Mouse (Mus musculus) right cerebral cortex, postnatal 4 days (tissue): ENCODE measurements around the gene Ccdc22.
A peak's percentile ranks its signal among the peaks of the same experiment; 100 is the strongest.

Experiments
- DNase-seq: peaks from one replicate; pipeline ENCODE4 v3.0.0-alpha.2; 2022

Gene Ccdc22

DNA sequence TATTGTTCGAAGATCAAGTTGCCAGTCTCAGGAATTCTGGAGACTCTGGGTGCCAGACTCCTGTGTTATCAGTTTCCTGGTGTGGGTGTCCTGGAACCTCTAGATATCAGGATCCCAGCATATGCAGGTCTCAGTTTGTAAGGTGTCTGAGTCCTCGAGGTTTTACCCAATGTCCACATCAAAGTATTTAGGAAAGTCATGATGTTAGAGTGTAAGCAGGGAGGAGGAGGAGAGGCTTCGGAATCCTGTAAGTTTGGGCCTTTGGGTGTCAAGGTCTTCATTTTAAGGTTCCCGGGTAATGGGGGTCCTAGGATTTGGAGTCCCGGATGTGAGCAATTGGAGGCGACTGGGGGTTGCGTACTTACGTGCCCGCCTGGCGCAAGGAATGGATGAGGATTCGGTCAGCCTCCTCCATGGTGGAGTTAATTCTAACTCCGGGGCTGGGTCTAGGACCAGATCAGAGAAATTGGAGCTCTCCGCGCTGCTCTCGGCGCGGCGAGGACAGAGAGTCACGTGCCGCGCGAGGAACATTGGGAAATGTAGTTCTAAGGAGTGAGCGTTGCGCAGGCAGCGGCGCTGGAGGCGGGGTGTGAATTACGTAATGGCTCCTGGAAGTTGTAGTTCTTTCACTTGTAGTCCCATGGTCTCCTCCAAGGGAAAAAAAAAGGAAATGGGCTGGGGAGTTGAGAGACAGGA, at the start of gene Ccdc22:
Ccdc22 (minus strand) TSS at position 639 of the 696 bp plus-strand sequence.
- DNase-seq, result peak; percentile 72

DNA sequence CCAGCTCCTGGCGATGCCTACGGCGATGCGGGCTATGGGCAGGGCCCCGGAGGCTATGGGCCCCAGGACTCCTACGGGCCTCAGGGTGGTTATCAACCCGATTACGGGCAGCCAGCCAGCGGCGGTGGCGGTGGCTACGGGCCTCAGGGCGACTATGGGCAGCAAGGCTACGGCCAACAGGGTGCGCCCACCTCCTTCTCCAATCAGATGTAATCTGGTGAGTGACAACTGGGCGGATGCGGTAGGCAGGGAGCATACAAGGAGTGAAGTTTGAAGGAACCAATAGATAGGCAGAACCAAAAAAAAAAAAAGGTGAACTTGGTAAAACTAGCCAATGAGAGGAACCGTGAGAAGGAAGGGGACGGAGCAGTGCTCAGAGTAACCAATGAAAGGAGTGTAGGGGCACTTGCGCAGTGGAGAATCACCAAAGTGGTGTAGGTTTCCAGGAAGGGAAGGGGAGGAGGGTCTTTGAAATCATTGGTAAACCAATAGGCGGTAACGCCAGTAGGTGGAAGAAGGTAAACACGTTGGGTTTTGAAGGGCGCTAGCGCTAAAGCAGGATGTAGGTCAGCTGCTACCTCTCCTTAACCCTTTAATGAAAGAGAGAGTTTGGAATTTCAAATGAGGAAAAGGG, 43.5 kb upstream of the Ccdc22 start:
- DNase-seq, result peak; percentile 68

DNA sequence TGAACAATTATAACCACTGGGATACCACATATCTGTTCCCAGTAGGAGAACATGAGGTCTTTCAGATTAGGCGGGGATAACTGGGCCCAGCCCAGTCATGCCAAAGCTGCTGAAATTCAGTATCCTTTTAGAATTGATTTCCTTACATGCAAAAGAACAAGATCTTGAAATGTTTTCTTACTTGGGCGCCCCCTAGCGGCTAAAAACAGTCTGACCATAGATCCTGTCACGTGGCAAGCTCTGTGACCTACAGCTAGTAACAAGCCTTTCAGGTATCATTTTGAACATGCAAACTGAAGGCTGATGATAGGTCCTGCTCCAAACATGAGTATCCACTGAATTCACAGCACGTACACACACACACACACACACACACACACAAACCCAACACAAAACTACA, 40.0 kb upstream of the Ccdc22 start:
- peak; percentile 85 for DNase-seq

DNA sequence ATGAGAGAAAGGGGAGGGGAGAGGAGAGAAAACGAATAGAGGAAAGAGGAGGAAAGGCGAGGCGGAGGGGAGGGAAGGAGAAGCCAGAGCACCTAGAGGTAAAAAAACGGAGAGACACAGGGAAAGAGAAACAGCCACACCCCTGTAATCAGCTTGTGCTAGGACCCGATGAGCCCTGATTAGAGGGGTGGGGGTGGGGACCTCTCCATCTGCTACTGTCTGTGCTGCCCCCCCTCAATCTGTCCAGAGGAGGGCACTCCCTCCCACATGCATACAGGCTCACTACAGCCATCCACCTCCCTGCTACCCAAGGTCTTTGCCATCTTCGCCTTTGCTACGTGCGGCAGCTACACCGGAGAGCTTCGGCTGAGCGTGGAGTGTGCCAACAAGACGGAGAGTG, 35.5 kb upstream of the Ccdc22 start:
- DNase-seq, result no peak

DNA sequence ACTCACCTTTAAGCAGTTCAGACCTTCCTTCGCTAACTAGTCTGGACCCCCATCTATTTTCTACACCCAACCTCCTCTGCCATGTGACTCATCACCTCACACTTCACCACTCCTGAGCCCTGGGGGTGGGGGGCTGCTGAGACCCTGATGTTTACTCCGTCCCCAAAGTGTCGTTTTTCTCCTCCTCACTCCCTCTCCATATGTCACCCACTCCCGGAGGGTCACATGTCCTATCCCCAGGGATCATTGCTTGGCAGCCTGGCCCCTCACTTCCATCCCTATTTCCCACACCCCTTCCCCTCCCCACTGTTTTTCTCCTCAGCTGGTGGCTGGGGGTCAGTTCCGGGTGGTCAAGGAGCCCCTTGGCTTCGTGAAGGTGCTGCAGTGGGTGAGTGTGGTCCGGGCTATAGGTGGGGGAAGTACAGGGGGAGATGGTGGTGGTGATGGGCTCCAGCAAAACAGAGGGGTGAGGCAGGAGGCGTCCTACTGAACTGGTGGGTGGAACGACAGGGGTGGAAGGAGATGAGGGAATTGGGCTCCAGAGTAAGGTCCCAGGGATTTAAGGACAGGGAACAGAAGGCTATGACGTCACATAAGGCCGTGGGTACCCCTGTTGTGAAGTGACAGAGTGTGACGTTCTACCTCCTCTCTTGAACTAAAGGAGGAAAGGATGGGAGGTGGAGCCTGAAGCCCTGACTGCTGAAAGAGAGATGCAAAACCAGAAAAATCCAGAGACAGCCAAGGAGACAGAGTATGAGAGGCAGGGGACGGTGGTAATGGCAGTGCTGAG, 34.4 kb upstream of the Ccdc22 start:
- no peak for DNase-seq

DNA sequence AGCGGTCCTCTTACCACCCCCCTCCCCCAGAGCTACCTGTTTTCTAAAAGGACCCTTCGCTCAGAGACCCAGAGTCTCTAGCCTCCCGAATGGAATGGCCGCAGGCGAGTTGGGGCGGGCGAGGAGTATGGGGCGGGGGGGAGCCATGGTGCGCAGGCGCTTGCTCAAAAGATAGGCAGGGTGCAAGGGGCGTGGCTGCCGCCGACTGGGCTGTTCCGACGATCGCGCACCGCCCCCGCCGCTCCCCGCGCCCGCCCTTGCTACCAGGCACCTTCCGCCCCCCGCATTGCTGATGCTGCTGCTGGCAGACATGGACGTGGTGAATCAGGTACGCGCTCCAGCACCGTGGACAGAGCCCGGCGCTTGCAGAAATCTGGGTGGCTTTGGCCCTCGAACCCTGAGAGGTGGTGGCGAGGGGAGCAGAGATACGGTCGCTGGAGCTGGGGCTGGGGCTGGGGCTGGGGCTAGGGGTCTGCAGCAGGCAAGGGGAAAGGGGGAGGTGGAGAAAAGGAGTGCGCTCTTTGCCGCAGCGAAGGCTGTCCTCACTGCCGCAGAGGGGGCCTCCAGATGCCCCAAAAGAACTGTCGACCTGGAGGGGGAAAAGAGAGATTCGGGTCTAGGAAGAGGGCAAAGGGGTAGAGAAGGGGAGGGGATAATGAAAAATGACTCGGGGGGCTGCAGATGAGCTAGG, 33.2 kb upstream of the Ccdc22 start, which contains the start of gene Syp:
Syp (plus strand) TSS at position 71 of the 691 bp plus-strand sequence.
- DNase-seq, result peak; percentile 92

DNA sequence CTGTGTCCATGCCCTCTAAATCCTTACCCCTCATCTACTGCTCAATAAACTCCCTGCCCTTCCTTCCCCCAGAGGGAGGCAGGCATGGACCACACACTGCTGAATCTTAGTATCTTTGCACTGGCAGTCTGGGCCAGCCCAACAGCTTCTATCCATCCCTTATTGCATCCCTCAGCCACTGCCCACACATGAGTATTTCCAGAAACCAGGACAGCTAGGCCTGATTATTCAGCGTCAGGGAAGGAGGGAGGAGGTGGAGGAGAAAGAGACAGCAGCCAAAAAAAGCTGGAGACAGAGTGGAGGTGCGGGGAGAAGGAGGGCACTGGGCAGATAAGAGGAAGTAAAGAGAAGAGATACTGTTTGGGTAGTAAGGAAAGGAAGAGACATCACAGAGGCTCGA, 29.8 kb upstream of the Ccdc22 start:
- DNase-seq, result no peak

DNA sequence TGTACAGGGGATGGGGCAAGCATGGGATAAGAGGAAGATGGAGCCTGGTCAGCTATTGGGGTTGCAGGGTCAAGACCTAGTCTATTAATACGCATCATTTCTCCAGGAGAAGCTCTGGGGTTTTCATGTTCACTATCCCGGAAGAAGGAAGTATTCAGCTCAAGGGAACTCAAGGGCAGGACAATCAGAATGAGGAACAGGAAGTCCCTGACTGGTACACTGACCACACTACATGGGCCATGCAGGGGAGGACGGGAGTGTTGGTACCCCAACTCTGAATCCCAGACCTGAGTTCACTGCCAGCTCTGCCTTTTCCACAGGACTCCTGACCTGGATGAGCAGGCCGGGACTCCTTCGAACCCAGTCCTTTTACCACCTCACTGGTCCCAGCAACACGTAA, 27.2 kb upstream of the Ccdc22 start:
- no peak for DNase-seq

DNA sequence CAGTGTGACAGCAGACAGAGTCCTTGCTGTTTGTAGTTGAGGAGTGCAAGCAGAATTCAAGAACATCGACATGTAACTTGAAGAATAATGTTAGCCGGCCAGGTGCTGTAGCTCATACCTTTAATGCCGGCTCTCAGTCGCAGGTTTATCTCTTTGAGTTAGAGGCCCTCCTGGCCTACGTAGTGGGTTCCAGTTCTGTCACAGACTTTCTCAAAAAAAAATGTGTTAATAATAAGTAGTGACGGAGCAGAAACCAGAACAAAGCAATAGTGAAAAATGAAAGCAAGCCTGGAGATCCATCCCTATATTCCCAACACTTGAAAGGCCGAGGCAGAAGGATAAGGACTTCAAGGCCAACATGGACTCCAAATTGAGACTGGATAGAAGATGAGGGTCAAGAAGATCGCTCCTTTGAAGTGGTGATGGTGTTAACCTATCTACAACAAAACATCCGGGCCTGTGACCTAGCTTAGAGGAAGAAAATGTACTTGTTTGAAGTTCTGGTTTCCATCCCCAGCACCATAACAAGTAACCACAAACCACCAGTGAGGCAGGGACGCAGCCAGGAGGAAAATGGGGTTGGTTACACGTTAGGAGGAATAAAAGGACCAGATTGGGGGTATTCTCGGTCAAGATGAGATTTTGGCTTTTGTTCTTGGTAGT, 12.7 kb upstream of the Ccdc22 start:
- DNase-seq, result no peak

DNA sequence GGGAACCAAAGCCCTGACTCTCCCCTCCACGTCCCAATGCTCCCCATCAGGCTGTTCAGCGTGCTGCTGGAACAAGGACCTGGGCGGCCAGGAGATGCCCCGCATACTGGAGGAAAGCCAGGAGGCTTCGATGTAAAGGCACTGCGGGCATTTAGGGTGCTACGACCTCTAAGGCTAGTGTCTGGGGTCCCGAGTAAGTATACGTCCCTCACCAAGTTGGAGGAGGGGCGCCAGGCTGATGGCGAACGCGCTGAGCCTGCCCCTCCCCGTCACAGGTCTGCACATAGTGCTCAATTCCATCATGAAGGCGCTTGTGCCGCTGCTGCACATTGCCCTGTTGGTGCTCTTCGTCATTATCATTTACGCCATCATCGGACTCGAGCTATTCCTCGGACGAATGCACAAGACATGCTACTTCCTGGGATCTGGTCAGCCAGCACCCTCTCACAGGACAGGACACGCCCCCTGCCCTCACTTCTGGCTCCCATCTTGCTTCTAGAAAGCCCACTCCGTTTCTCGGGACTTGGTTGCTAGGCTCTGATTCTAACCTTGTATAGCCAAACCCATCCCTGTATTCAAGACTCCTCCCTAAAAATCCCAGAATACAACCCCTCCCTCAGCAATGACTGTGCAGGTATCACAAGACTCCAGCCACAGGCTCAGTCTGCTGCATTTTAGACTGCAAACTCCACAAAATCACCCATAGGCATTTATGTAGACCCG, 5.4 kb upstream of the Ccdc22 start:
- peak; percentile 46 for DNase-seq

DNA sequence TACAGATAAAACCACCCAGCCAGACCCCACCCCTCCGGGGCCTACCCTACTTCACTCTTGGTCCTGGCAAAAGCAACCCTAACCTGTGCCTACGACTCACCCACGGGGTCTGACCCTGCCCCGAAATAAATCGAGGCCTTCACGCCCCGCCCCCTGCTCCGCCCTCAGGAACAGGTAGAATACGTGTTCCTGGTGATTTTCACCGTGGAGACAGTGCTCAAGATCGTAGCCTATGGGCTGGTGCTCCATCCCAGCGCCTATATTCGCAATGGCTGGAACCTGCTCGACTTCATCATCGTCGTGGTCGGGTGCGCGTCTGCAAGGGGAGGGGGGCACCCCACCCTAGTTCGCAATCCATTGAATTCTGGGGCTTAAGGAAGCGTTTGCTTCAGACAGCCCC, 4.7 kb upstream of the Ccdc22 start:
- DNase-seq, result peak; percentile 19

DNA sequence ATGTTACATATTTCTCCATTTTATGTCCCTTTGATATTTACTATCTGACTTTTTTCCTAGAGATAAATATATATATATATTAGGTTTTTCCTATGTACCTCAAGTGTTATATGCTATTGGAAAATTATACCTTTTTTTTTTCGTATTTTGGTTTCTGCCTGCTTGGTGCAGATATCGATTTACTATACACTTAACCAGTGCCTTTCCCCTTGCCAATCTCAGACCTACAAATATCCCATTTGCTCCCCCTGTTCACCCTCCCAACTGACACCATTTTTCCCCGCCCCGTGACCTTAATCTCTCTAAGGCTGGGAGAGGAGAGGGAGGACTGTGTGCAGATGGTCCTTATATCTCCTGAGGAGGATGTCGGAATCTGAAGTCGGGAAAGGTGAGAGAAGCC, 1.5 kb upstream of the Ccdc22 start, which contains the start of gene Cacna1f:
Cacna1f (plus strand) TSS at position 301 of the 400 bp plus-strand sequence.
- DNase-seq, result no peak

DNA sequence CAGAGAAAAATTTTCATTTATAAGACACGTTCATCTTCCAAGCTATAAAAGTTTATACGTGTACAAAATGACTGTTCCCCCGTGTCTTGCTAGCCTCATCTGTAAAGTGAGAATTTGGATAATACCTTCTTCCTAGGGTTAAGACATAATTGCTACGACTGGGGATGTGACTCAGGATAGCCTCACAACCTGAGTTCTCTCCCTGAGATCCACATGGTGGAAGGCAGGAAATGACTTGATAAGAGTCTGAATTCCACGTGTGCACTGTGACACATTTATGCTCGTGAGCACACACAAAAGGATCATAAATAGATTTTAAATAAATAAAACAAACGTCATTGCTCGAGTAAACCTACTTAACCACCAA, 241 bp upstream of the Ccdc22 start:
- DNase-seq, result no peak

DNA sequence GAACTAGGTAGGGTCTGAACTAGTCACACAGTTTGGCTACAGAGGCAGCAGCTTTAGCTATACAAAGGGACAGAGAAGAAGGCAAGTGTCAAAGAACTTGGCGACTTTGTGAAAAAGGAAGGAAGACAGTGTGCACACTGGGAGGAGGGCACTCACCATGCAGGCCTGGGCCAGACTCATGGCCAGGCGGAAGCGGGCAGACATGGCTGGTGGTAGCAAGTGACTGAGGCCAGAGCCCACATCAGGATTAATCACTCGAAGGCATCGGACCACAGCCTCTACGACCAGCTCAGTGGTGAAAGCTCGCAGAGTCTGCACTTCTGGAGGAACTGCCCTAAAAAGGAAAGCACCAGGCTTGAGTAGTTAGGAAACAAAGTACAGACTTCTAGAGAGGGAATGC, 1.3 kb downstream of the Ccdc22 start:
- no peak for DNase-seq

DNA sequence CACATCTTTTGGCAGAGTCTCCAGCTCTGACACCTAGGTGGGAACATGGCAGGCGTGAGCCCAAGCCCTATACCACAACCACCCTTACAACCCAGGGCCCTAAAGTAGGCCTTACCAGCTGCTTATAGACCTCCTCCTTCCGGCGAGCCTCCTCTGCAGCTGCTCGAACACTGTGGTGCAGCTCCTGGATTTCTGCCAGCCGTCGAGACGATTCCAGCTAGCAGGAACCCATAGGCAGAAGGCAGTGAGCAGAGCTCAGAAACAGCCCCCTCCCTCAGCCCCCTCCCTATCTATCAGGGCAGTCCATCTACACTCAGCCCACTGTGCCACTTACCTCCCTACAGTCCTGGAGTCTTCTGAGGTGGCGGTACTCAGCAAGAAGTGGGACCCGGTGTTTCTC, 9.9 kb downstream of the Ccdc22 start:
- DNase-seq, result peak; percentile 19

DNA sequence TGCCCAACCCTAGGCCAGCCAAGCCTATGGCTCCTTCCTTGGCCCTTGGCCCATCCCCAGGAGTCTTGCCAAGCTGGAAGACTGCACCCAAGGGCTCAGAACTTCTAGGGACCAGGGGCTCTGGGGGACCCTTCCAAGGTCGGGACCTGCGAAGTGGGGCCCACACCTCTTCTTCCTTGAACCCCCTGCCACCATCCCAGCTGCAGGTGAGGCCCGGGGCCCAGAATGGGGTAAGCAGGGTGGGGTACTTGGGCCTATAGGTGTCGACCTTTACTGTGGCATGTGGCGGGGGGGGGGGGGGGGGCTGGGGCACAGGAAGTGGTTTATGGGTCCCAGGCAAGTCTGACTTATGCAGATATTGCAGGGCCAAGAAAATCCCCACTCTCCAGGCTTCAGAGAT, 19.0 kb downstream of the Ccdc22 start:
- DNase-seq, result no peak

DNA sequence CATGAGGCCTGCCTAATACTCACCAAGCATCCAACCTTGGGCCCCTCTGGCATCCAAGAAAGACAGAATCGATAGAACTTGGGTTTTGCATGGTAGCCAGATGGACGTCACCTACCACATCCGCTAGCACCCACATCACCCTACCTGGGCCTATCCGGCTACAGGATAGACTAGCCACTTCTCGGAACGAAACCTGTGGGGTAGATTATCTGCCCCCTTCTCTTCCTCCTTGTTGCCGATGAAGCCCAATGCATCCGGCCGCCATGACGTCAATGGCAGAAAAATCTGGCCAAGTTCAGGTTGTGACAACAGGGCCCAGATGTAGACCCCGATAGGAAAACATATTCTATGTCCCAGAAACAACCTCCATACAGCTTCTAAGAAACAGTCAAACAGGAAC, 21.4 kb downstream of the Ccdc22 start:
- DNase-seq, result no peak

DNA sequence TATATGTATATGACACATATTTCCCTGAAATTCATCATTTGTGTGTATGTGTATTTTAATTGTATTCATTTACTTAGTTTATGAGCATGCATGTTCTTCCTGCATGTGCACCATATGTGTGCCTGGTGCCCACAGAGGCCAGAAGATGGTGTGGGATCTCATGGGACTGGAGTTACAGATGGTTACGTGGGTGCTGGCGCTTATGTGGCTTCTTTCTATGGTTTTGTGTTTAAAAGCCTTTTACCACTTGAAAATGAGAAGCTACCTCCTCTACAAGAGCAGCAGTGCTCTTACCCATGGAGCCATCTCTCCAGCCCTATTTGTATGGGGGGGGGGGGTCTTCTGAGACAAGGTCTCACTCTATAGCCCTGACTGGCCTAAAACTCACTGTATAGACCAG, 24.2 kb downstream of the Ccdc22 start:
- no peak for DNase-seq

DNA sequence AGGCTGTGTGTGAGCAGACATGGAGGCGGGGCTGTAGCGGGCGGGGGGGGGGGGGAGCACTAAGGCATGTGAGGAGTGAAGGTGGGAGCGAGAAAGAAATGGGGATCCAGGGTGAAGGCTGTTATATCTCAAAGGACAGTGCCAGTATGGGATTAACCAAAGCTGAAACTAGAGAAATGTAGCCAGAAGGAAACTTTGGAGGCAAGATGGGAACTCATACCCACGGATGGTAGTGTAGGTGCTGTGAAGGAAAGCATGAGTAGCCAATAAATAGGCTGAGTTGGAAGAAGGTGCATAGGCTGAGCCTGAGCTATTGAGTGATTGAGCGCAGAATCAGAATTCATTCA, 30.5 kb downstream of the Ccdc22 start:
- no peak for DNase-seq

DNA sequence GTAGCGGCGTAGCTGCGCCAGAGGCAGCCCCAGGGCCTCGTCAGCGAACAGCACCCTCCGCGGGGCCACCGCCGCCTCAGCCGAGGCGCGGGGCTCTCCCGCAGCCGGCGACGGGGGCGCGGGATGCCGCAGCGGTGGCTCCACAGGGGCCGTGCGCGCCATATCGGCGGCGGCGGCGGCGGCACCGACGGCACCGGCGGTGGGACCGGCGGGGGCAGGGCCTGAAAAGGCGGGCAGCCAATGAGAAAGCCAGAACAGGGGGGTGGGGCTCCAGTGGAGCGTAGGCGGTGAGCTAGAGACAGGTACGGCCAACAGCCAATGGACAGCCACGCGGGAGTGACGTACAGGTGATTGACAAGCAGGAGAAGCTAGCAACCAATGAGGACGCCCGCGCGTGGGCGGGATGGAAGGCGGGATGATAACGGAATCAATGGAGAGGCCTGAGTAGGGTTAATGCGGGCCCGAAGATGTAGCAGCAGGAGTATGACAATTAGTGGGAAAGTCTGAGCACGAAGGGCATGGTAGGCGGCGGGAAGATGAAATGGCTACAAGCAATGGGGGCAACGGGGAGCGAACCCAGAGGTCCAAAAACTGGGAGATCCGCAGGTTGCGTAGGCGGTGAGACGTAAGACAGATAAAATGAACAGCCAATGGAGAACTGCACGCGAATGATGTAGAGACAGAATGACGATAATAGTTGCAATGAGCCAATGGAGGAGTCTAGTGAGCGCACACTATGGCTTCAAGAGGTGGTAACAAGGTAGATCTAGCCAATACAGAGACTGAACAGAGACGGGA, 31.0 kb downstream of the Ccdc22 start, which contains the start of gene Ppp1r3f:
Ppp1r3f (minus strand) TSS at position 197 of the 798 bp plus-strand sequence.
- DNase-seq, result peak; percentile 91
